Mouse (Mus musculus) heart, adult 2 months (tissue): ENCODE data around the gene Bnip2.

Source experiments
- CTCF ChIP-seq: fragments of 200-600 bp; IDR thresholded peaks from 2 replicates; pipeline ENCODE4 v1.8.1; 2022; ENCODE audit warnings: antibody characterized with exemption, mild to moderate bottlenecking, moderate library complexity
- EP300 ChIP-seq: fragments of 200-500 bp; IDR thresholded peaks from 2 replicates; pipeline ENCODE4 v1.6.1; 2011; ENCODE audit warnings: low read depth, low read length, control low read depth; ENCODE audit not compliant: insufficient read depth
- POLR2A ChIP-seq: fragments of 200-500 bp; IDR thresholded peaks from 2 replicates; pipeline ENCODE4 v1.6.1; 2011; ENCODE audit warnings: mild to moderate bottlenecking, low read depth, low read length, control low read depth; ENCODE audit not compliant: insufficient read depth

- no peak for TF ChIP-seq CTCF
- TF ChIP-seq POLR2A = no peak
- TF ChIP-seq EP300 = no peak
Measured at GRCm38 (mm10) chr9:70033056-70033455, 43.8 kb downstream of the Bnip2 start.
